Mouse (Mus musculus) layer of hippocampus, adult 9-11 months (tissue): ENCODE results near the gene Cryge.

ENCODE experiments used
- DNase-seq: peaks from one replicate; pipeline ENCODE4 v3.0.0; 2022

The Cryge gene

GRCm38 (mm10) chr1:65010153-65010552, 40.8 kb downstream of the Cryge start:
- DNase-seq: peak; percentile 16

DNA sequence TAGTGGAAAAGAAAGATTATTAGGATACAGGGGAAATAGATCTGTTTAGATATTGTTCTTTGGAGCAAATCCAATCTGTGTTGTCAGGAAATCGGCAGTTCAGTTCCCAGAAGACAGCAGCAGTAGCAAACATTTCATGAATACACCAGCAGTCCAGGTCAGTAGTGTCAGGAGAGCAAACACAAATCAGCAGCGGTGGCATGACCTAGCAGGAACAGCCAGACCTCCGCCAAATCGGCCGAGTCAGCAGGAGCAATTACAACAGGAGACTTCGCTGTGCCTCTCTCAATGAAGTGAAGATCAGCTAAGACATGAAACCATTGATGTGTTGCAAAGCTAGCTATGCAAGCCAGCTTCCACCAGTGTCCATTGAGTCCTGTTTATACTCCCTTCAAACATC, 45.4 kb downstream of the Cryge start:
- no peak for DNase-seq

GRCm38 (mm10) chr1:65004526-65004925, 46.4 kb downstream of the Cryge start:
- no peak for DNase-seq
